Mouse (Mus musculus): ENCODE measurements around the gene Nrxn3. TPM values are rescaled to one million over a fixed set of nuclear protein-coding genes. Genes with fewer than 3 reads are reported as not detected.

The Nrxn3 gene
- polyA plus RNA-seq, 1 experiment from 2014 or later, result 0.72 TPM

- ATAC-seq (peak; percentile 96), DNase-seq (peak; percentile 80)
- Histone ChIP-seq H3K27ac (ENCODE audit: low read depth) (peak overlapping the region; percentile 95), H3K36me3 (replicated peaks; ENCODE audit: insufficient read depth, low read length) (no peaks in the 10 kb centered on the region), H3K4me2 (ENCODE audit: low read depth, low read length) (peak overlapping the region; percentile 68), H3K9ac (replicated peaks) (peak overlapping the region; percentile 49), H3K27me3 (ENCODE audit: insufficient read depth, low read length) (no peaks in the 10 kb centered on the region), H3K9me3 (ENCODE audit: low read length) (no peaks in the 10 kb centered on the region), H3K4me1 (ENCODE audit: insufficient read depth) (peaks cover 31% of the 10 kb centered on the region), H3K4me3 (ENCODE audit: low read depth, low read length) (no peak overlapping the region; the same call in 1 of the 2 replicates)
- TF ChIP-seq CTCF (IDR thresholded peaks at IDR 0.05; ENCODE audit: low read depth), result no peak
- peak; percentile 96 for TF ChIP-seq EP300 (IDR thresholded peaks at IDR 0.05; ENCODE audit: low read depth)
- 8% methylated on average over 8 of the region's 8 CpGs for WGBS (ENCODE audit: insufficient replicate concordance)
Measured at GRCm38 (mm10) chr12:88984375-88984774, 261.7 kb downstream of the Nrxn3 start.

- TF ChIP-seq EP300 (IDR thresholded peaks at IDR 0.05; ENCODE audit: low read depth) (no peak), CTCF (IDR thresholded peaks at IDR 0.05; ENCODE audit: low read depth) (no peak)
- H3K4me2 ChIP-seq (ENCODE audit: low read depth, low read length), result peak overlapping the region; percentile 68
- H3K9me3 ChIP-seq (ENCODE audit: low read length), result no peaks in the 10 kb centered on the region
- peak overlapping the region; percentile 11; the same call in 1 of the 2 replicates for H3K4me3 ChIP-seq (ENCODE audit: low read depth, low read length)
- peak overlapping the region; percentile 95 for H3K27ac ChIP-seq (ENCODE audit: low read depth)
- peaks cover 31% of the 10 kb centered on the region for H3K4me1 ChIP-seq (ENCODE audit: insufficient read depth)
- H3K27me3 ChIP-seq (ENCODE audit: insufficient read depth, low read length), result no peaks in the 10 kb centered on the region
- peak overlapping the region; percentile 49 for H3K9ac ChIP-seq (replicated peaks)
- ATAC-seq (peak; percentile 38), DNase-seq (no peak)
- WGBS (ENCODE audit: insufficient replicate concordance), result 35% methylated on average over 5 of the region's 5 CpGs
- H3K36me3 ChIP-seq (replicated peaks; ENCODE audit: insufficient read depth, low read length), result no peaks in the 10 kb centered on the region
Measured at GRCm38 (mm10) chr12:88984804-88985203, 262.1 kb downstream of the Nrxn3 start.

GRCm38 (mm10) chr12:88987046-88987445 lies 264.4 kb downstream of the Nrxn3 start:
- Histone ChIP-seq H3K9me3 (ENCODE audit: low read length) (no peaks in the 10 kb centered on the region), H3K4me2 (ENCODE audit: low read depth, low read length) (no peak overlapping the region), H3K9ac (replicated peaks) (no peak overlapping the region), H3K27ac (ENCODE audit: low read depth) (no peak overlapping the region), H3K4me1 (ENCODE audit: insufficient read depth) (peaks cover 31% of the 10 kb centered on the region), H3K4me3 (ENCODE audit: low read depth, low read length) (no peak overlapping the region), H3K36me3 (replicated peaks; ENCODE audit: insufficient read depth, low read length) (no peaks in the 10 kb centered on the region), H3K27me3 (ENCODE audit: insufficient read depth, low read length) (no peaks in the 10 kb centered on the region)
- 49% methylated on average over 4 of the region's 4 CpGs for WGBS (ENCODE audit: insufficient replicate concordance)
- ATAC-seq, result no peak
- peak; percentile 55 for TF ChIP-seq CTCF (IDR thresholded peaks at IDR 0.05; ENCODE audit: low read depth)
- TF ChIP-seq EP300 (IDR thresholded peaks at IDR 0.05; ENCODE audit: low read depth), result no peak
- DNase-seq, result no peak

GRCm38 (mm10) chr12:88990753-88991152 lies 268.1 kb downstream of the Nrxn3 start:
- H3K4me1 ChIP-seq (ENCODE audit: insufficient read depth), result peaks cover 7% of the 10 kb centered on the region; the same call in 1 of the 2 replicates
- no peak overlapping the region for H3K9ac ChIP-seq (replicated peaks)
- 92% methylated on average over 5 of the region's 5 CpGs for WGBS (ENCODE audit: insufficient replicate concordance)
- no peak overlapping the region for H3K4me3 ChIP-seq (ENCODE audit: low read depth, low read length)
- H3K27me3 ChIP-seq (ENCODE audit: insufficient read depth, low read length), result no peaks in the 10 kb centered on the region
- no peak overlapping the region for H3K27ac ChIP-seq (ENCODE audit: low read depth)
- no peak for DNase-seq
- no peak overlapping the region for H3K4me2 ChIP-seq (ENCODE audit: low read depth, low read length)
- ATAC-seq, result no peak
- H3K9me3 ChIP-seq (ENCODE audit: low read length), result no peaks in the 10 kb centered on the region
- H3K36me3 ChIP-seq (replicated peaks; ENCODE audit: insufficient read depth, low read length), result no peaks in the 10 kb centered on the region
- TF ChIP-seq EP300 (IDR thresholded peaks at IDR 0.05; ENCODE audit: low read depth) (no peak), CTCF (IDR thresholded peaks at IDR 0.05; ENCODE audit: low read depth) (no peak)

GRCm38 (mm10) chr12:88992141-88992540 lies 269.5 kb downstream of the Nrxn3 start:
- Histone ChIP-seq H3K9ac (replicated peaks) (no peak overlapping the region), H3K9me3 (ENCODE audit: low read length) (no peaks in the 10 kb centered on the region), H3K27me3 (ENCODE audit: insufficient read depth, low read length) (no peaks in the 10 kb centered on the region), H3K4me3 (ENCODE audit: low read depth, low read length) (no peak overlapping the region), H3K27ac (ENCODE audit: low read depth) (no peak overlapping the region), H3K4me2 (ENCODE audit: low read depth, low read length) (no peak overlapping the region), H3K4me1 (ENCODE audit: insufficient read depth) (no peaks in the 10 kb centered on the region), H3K36me3 (replicated peaks; ENCODE audit: insufficient read depth, low read length) (no peaks in the 10 kb centered on the region)
- TF ChIP-seq CTCF (IDR thresholded peaks at IDR 0.05; ENCODE audit: low read depth) (peak; percentile 75), EP300 (IDR thresholded peaks at IDR 0.05; ENCODE audit: low read depth) (no peak)
- WGBS (ENCODE audit: insufficient replicate concordance), result 6% methylated on average over 2 of the region's 2 CpGs
- DNase-seq, result no peak
- ATAC-seq, result peak; percentile 67

- 77% methylated on average over 4 of the region's 4 CpGs for WGBS (ENCODE audit: insufficient replicate concordance)
- H3K9me3 ChIP-seq (ENCODE audit: low read length), result no peaks in the 10 kb centered on the region
- H3K4me3 ChIP-seq (ENCODE audit: low read depth, low read length), result no peak overlapping the region
- no peaks in the 10 kb centered on the region for H3K36me3 ChIP-seq (replicated peaks; ENCODE audit: insufficient read depth, low read length)
- no peak overlapping the region for H3K9ac ChIP-seq (replicated peaks)
- no peak overlapping the region for H3K27ac ChIP-seq (ENCODE audit: low read depth)
- DNase-seq, result no peak
- TF ChIP-seq CTCF (IDR thresholded peaks at IDR 0.05; ENCODE audit: low read depth) (no peak), EP300 (IDR thresholded peaks at IDR 0.05; ENCODE audit: low read depth) (no peak)
- H3K4me2 ChIP-seq (ENCODE audit: low read depth, low read length), result no peak overlapping the region
- no peaks in the 10 kb centered on the region for H3K27me3 ChIP-seq (ENCODE audit: insufficient read depth, low read length)
- ATAC-seq, result no peak
- no peaks in the 10 kb centered on the region for H3K4me1 ChIP-seq (ENCODE audit: insufficient read depth)
Measured at GRCm38 (mm10) chr12:88993788-88994187, 271.1 kb downstream of the Nrxn3 start.

- no peak overlapping the region for H3K9ac ChIP-seq (replicated peaks)
- 71% methylated on average over 1 of the region's 1 CpGs for WGBS (ENCODE audit: insufficient replicate concordance)
- no peaks in the 10 kb centered on the region for H3K9me3 ChIP-seq (ENCODE audit: low read length)
- no peak overlapping the region for H3K4me3 ChIP-seq (ENCODE audit: low read depth, low read length)
- H3K4me2 ChIP-seq (ENCODE audit: low read depth, low read length), result no peak overlapping the region
- TF ChIP-seq EP300 (IDR thresholded peaks at IDR 0.05; ENCODE audit: low read depth), result no peak
- TF ChIP-seq CTCF (IDR thresholded peaks at IDR 0.05; ENCODE audit: low read depth), result no peak
- no peak overlapping the region for H3K27ac ChIP-seq (ENCODE audit: low read depth)
- H3K27me3 ChIP-seq (ENCODE audit: insufficient read depth, low read length), result no peaks in the 10 kb centered on the region
- no peaks in the 10 kb centered on the region for H3K36me3 ChIP-seq (replicated peaks; ENCODE audit: insufficient read depth, low read length)
- DNase-seq (no peak), ATAC-seq (no peak)
- H3K4me1 ChIP-seq (ENCODE audit: insufficient read depth), result no peaks in the 10 kb centered on the region
Measured at GRCm38 (mm10) chr12:89016436-89016835, 293.8 kb downstream of the Nrxn3 start.

Measured in liver, postnatal 0 days (tissue).